Mouse (Mus musculus): ENCODE results near the gene Git1. TPM values are rescaled to one million over a fixed set of nuclear protein-coding genes. Genes with fewer than 3 reads are reported as not detected.

Git1 gene
- polyA plus RNA-seq (2015; fragmentation: Nextera tagmentation; extraction: Ambion mirVana): 9.7 and 10.9 TPM in 2 replicates

DNA sequence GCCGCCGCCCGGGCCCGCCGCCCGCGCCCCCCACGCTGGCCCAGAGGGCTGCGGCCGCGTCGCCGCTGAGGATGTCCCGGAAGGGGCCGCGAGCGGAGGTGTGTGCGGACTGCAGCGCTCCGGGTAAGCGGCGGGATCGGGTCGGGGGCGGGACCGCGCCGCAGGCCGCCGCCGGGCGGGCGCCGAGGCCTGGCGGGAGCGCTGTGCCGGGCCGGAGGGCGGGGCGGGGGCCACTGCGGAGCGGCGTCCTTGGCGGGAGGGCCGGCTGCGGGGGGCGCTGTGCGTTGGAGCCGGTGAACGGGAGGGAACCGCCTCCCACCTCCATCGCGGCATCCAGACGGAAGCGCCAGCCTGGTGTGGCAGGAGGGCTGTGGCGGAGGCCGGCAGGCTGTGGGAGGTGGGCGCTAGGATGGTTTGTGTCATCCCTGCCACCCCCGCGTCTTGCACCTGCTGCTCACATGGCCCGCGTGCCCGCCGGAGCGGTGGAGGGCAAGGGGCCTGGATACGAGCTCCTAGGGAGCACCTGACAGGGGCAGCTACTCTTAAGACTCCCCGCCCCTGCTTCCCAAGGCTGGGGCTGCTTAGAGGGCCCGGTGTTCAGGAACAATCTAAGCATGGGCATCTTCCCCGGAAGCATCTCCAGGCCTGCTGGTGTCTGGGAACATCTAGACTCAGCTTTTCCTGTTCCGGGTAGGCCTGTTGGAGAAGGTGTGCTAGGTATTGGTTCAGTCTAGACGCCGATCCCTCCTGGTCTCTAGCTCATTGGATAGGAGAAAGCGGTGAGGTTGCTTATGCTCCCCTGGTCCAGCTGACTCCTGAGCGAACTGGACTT, at the start of gene Git1:
TSS of gene Git1 (plus strand) at position 51 of the 832 bp plus-strand sequence.
- under 1% methylated on average over 47 of the region's 74 CpGs for WGBS
- H3K4me1 ChIP-seq: peaks cover 61% of the 10 kb centered on the region
- ATAC-seq (ENCODE audit: insufficient read depth, low FRiP score, low read depth): no peak

DNA sequence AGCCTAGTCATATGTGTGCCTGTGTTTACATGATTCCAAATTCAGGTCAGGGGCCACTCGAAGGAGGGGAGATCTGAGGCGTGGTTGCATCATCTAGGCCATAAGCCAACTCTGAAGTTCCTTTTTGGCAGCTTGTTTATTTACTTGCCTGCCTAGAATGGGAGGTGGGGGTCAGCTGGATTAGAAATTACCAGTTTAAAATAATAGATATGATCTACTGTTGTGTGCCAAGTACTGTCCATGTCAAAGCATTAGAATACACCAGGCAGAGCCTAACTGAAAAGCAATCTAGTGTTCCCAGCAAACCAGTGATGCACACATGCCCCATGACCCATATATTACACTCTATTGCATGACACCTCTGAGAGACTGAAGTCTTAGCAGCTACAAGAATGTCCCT, 48.4 kb upstream of the Git1 start:
- no peaks in the 10 kb centered on the region for H3K27me3 ChIP-seq (replicated peaks)
- no peak overlapping the region for H3K27ac ChIP-seq
- 0 out of 2 replicates have a peak, but pooled peaks cover 3% of the 10 kb centered on the region for H3K36me3 ChIP-seq
- H3K4me2 ChIP-seq: no peak overlapping the region
- H3K4me1 ChIP-seq: no peaks in the 10 kb centered on the region
- no peak overlapping the region for H3K4me3 ChIP-seq (replicated peaks)
- no peak overlapping the region for H3K9ac ChIP-seq
- H3K9me3 ChIP-seq: no peaks in the 10 kb centered on the region
- 29% methylated on average over 2 of the region's 2 CpGs for WGBS
- no peak for ATAC-seq (ENCODE audit: insufficient read depth, low FRiP score, low read depth)

More for the DNA sequence above, at the start of gene Git1:
- H3K9ac ChIP-seq: peak within 1 kb of the TSS; percentile 83
- no peaks in the 10 kb centered on the region for H3K36me3 ChIP-seq
- H3K9me3 ChIP-seq: no peaks in the 10 kb centered on the region
- H3K4me2 ChIP-seq: peak within 1 kb of the TSS; percentile 96
- peak within 1 kb of the TSS; percentile 91 for H3K4me3 ChIP-seq (replicated peaks)
- peak within 1 kb of the TSS; percentile 94 for H3K27ac ChIP-seq
- H3K27me3 ChIP-seq (replicated peaks): no peaks in the 10 kb centered on the region

DNA sequence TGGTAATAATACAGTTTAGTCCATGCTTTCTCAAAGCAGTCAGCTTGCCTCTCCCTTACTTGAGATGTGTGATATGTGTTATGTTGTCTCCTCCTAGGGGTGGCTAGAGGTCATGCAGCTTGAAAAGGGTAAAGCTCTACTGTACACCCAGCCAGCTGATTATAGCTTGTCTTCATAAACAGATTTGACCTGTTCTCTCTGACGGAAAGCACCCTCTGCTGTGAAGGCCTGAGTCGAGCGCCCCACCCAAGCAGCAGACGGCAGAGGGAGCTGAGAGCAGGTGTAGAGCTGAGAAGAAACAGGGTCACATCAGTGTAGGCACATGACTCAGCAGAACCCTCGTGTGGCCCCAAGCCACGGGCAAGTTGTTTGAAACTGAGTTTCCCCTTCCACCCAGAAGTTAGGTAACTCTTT, 46.7 kb upstream of the Git1 start:
- Histone ChIP-seq H3K9me3 (no peaks in the 10 kb centered on the region), H3K4me1 (no peaks in the 10 kb centered on the region), H3K27ac (no peak overlapping the region), H3K9ac (no peak overlapping the region), H3K36me3 (0 out of 2 replicates have a peak, but pooled peaks cover 3% of the 10 kb centered on the region), H3K27me3 (replicated peaks) (no peaks in the 10 kb centered on the region), H3K4me2 (no peak overlapping the region), H3K4me3 (replicated peaks) (no peak overlapping the region)
- 33% methylated on average over 6 of the region's 6 CpGs for WGBS
- peak; percentile 77; the same call in 1 of the 2 replicates for ATAC-seq (ENCODE audit: insufficient read depth, low FRiP score, low read depth)

DNA sequence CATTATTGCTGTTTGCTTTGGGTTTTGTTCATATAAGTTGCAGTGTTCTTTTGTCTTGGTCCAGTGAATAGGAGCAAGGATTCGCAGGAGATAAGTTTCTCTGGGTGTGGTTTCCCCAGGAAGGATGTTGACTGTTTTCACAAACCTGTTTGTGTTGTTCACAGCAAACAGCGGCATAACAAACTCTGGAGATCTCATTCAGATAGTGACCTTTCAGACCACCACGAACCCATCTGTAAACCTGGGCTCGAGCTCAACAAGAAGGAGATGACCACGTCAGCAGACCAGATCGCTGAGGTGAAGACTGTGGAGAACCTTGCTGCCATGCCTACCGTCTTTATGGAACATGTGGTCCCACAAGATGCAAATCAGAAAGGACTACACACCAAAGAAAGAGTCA, 44.1 kb upstream of the Git1 start:
- no peak overlapping the region for H3K4me2 ChIP-seq
- H3K9me3 ChIP-seq: no peaks in the 10 kb centered on the region
- H3K27ac ChIP-seq: no peak overlapping the region
- H3K27me3 ChIP-seq (replicated peaks): no peaks in the 10 kb centered on the region
- H3K4me1 ChIP-seq: no peaks in the 10 kb centered on the region
- WGBS: 91% methylated on average over 7 of the region's 7 CpGs
- no peak for ATAC-seq (ENCODE audit: insufficient read depth, low FRiP score, low read depth)
- no peak overlapping the region for H3K4me3 ChIP-seq (replicated peaks)
- H3K9ac ChIP-seq: no peak overlapping the region
- 0 out of 2 replicates have a peak, but pooled peaks cover 3% of the 10 kb centered on the region for H3K36me3 ChIP-seq

DNA sequence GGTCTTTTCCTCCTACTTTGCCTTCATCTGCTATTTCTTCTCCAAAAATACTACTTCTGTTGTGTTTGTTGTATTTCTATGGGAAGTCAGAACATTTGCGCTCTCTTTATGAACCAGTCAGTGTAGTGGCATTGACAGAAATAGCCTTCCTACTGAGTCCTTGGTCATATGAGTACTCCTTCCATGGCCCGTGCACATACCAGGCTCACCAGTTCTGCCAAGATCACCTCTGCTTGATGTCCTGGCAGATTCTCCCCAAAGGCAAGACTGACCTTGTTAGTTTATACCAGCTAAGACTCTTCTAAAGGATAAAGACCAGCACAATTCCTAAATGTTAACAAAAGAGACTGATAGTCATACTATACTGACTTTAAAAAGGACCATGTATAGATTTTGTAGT, 41.7 kb upstream of the Git1 start:
- H3K27me3 ChIP-seq (replicated peaks): no peaks in the 10 kb centered on the region
- H3K4me1 ChIP-seq: no peaks in the 10 kb centered on the region
- H3K4me3 ChIP-seq (replicated peaks): no peak overlapping the region
- 94% methylated on average over 2 of the region's 2 CpGs for WGBS
- H3K36me3 ChIP-seq: 0 out of 2 replicates have a peak, but pooled peaks cover 3% of the 10 kb centered on the region
- H3K9ac ChIP-seq: no peak overlapping the region
- ATAC-seq (ENCODE audit: insufficient read depth, low FRiP score, low read depth): no peak
- no peak overlapping the region for H3K4me2 ChIP-seq
- H3K9me3 ChIP-seq: no peaks in the 10 kb centered on the region
- H3K27ac ChIP-seq: no peak overlapping the region

DNA sequence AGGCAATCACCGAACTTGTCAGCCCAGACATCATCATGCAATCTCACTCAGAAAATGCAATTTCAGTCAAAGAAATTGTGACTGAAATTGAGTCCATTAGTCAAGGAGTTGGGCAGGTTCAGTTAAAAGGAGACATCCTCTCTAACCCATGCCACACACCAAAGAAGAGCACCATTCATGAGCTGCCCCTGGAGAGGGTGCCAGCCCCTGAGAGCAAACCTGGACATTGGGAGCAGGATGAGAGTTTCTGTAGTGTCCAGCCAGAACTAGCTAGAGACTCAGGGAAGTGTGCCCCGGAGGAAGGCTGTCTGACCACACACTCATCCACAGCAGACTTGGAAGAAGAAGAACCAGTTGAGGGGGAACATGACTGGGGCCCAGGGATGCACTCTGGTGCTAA, 40.0 kb upstream of the Git1 start:
- no peak overlapping the region for H3K9ac ChIP-seq
- no peak overlapping the region for H3K27ac ChIP-seq
- H3K4me2 ChIP-seq: no peak overlapping the region
- H3K4me1 ChIP-seq: no peaks in the 10 kb centered on the region
- no peak overlapping the region for H3K4me3 ChIP-seq (replicated peaks)
- WGBS: 93% methylated on average over 2 of the region's 2 CpGs
- H3K27me3 ChIP-seq (replicated peaks): no peaks in the 10 kb centered on the region
- H3K36me3 ChIP-seq: 0 out of 2 replicates have a peak, but pooled peaks cover 3% of the 10 kb centered on the region
- ATAC-seq (ENCODE audit: insufficient read depth, low FRiP score, low read depth): no peak
- H3K9me3 ChIP-seq: no peaks in the 10 kb centered on the region

DNA sequence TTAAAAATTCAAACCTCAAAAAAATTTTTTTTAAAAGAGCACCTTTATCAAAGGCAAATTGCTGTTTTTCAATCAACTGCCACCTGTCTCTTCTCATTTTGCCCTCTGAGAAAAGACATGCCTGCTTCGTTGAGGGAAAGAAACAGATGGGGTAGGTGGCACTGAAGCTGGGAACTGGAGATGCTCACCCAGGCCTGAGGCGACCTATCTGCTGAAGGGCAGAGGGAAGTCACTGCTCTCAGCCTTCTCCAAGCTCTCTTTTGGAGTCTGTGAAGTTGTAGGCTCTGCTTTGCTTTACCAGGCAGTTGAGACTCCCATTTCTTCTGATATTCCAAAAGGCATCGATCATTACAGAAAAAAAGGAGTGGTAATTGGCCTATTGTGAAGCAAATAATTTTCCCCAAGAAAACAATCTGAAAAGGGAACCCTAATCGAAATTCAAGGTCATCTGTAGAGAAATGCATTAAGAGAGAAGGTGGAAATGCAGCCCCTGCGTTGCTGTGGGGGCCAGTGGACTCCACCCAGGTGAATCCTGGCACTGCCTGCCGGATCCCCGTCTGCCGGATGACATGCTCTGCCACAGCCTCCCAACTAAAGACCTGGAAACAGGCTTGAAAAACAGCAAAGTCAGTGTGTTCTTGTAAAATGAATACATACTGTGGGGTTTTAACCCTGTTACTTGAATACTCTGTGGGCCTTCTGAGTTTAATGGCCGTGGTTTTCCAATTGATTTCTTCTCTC, 37.4 kb upstream of the Git1 start:
- Histone ChIP-seq H3K4me3 (replicated peaks) (no peak overlapping the region), H3K4me2 (no peak overlapping the region), H3K9me3 (no peaks in the 10 kb centered on the region), H3K27me3 (replicated peaks) (peaks cover 5% of the 10 kb centered on the region; the same call in 1 of the 2 replicates), H3K36me3 (no peaks in the 10 kb centered on the region), H3K9ac (no peak overlapping the region), H3K27ac (no peak overlapping the region), H3K4me1 (no peaks in the 10 kb centered on the region)
- ATAC-seq (ENCODE audit: insufficient read depth, low FRiP score, low read depth): no peak
- 81% methylated on average over 9 of the region's 9 CpGs for WGBS

DNA sequence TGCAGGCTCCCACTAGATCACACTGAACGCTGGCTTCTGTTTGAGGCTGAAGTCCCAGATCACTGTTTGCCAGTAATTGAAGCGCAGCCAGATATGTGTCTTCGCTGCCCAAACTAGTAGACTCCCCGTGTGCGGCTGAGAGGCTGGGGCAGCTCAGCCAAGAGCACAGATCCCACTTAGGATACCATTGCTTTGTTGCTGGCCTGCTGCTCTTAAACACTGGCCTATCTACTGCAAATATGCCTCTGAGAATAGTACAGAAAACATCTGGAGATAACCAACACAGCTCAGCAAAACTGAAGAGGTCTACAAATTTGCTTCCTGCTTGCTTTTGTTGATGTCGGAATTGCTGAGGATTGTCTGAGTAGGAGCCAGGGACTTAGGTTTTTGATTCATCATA, 36.5 kb upstream of the Git1 start:
- Histone ChIP-seq H3K4me3 (replicated peaks) (no peak overlapping the region), H3K4me2 (no peak overlapping the region), H3K36me3 (no peaks in the 10 kb centered on the region), H3K9ac (no peak overlapping the region), H3K4me1 (no peaks in the 10 kb centered on the region), H3K9me3 (no peaks in the 10 kb centered on the region), H3K27ac (peak overlapping the region; percentile 44; the same call in 1 of the 2 replicates), H3K27me3 (replicated peaks) (peaks cover 9% of the 10 kb centered on the region; the same call in 1 of the 2 replicates)
- 39% methylated on average over 6 of the region's 6 CpGs for WGBS
- ATAC-seq (ENCODE audit: insufficient read depth, low FRiP score, low read depth): no peak

DNA sequence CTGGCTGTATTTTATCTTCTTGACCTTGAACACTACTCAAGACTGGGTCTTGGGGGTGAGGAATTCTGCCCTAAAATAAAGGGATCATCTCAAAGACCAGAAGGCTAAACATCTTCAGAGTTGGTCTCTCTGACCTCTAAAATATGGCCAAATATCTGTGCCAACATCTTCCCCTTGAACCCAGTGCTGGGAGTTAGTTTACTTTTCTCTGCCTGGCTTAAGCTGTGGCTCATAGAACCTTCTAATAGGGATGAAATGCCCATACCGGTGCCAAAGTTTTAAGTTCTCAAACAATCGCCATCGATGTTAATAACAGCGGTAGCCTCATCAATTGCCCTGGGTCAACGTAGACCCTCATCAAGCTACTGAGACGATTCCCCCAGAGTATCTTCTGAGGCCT, 31.5 kb upstream of the Git1 start:
- Histone ChIP-seq H3K27ac (no peak overlapping the region), H3K27me3 (replicated peaks) (peaks cover 43% of the 10 kb centered on the region), H3K9ac (no peak overlapping the region), H3K9me3 (no peaks in the 10 kb centered on the region), H3K4me1 (peaks cover 13% of the 10 kb centered on the region), H3K36me3 (no peaks in the 10 kb centered on the region), H3K4me3 (replicated peaks) (peak overlapping the region; percentile 52), H3K4me2 (peak overlapping the region; percentile 98)
- ATAC-seq (ENCODE audit: insufficient read depth, low FRiP score, low read depth): no peak
- WGBS: 2% methylated on average over 6 of the region's 6 CpGs

DNA sequence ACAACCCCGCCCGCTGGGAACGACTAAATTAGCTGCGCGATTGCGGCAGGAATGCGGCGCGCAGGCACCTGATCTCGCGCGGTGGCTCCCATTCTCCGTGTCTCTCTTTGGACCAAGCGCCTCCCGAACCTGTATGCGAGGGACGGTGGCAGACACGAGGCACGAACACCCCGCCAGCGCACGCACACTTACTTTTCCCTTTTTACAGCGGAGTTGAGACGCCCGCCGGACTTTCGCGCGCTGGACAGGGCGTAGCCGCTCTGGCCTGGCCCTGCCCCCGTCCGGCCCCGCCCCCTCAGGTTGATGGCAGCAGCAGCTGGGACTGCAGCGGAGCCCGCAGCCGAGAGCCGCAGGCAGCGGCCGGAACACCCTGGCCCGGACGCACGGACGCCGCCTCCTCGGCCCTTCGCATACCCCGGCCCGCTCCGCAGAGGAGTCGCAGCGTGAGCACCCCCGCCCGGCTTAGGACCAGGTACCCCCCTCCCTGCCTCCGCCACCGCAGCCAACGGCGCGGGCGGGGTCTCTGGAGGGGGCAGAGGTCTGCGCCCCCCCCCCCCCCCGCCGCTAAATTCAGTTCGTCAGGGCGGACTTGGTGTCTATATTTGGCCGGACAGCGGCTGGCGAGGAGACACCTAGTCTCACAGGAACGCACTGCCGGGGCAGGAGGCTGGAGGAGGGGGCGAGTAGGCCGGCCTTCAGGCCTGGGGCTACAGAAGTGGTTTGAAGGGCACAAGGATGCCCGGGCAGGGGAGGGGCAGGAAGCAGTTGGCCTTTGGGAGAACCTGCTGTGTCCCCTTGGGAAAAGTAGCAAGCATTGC, 30.9 kb upstream of the Git1 start, which contains the start of gene Coro6:
TSS of gene Coro6 (plus strand) at position 129 of the 818 bp plus-strand sequence.
- H3K4me1 ChIP-seq: peaks cover 18% of the 10 kb centered on the region
- H3K27ac ChIP-seq: no peak within 1 kb of the TSS
- H3K27me3 ChIP-seq (replicated peaks): peaks cover 48% of the 10 kb centered on the region
- H3K9ac ChIP-seq: no peak within 1 kb of the TSS; the same call in 1 of the 2 replicates
- under 1% methylated on average over 55 of the region's 73 CpGs for whole genome bisulfite sequencing
- H3K4me2 ChIP-seq: peak within 1 kb of the TSS; percentile 98
- no peaks in the 10 kb centered on the region for H3K36me3 ChIP-seq
- peak; percentile 75 for ATAC-seq (ENCODE audit: insufficient read depth, low FRiP score, low read depth)
- no peaks in the 10 kb centered on the region for H3K9me3 ChIP-seq
- peak within 1 kb of the TSS; percentile 52 for H3K4me3 ChIP-seq (replicated peaks)

DNA sequence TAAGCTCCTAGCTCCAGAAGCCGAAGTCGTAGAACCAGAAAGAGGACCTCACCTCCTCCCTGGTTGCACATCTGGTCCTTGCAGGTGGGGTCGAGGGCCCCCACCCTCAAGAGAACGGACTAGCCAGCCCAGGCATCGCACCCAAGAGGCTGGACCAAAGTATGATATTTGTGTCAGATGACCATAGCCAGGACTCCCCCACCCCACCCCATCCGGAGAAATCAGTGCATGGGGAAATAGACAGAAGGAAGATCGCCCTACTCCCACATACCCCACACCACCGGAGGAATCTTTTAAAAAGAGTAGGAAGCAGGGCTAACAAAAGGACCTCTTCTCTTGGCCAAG, 30.3 kb upstream of the Git1 start:
- peaks cover 18% of the 10 kb centered on the region for H3K4me1 ChIP-seq
- no peak overlapping the region for H3K27ac ChIP-seq
- H3K36me3 ChIP-seq: no peaks in the 10 kb centered on the region
- WGBS: 37% methylated on average over 8 of the region's 8 CpGs
- ATAC-seq (ENCODE audit: insufficient read depth, low FRiP score, low read depth): no peak
- H3K9ac ChIP-seq: no peak overlapping the region
- peaks cover 54% of the 10 kb centered on the region for H3K27me3 ChIP-seq (replicated peaks)
- no peaks in the 10 kb centered on the region for H3K9me3 ChIP-seq
- H3K4me2 ChIP-seq: peak overlapping the region; percentile 98
- H3K4me3 ChIP-seq (replicated peaks): peak overlapping the region; percentile 52
